Mouse (Mus musculus) midbrain, postnatal 0 days (tissue): ENCODE data around the gene Pde10a. TPM values are rescaled to one million over a fixed set of nuclear protein-coding genes. Genes with fewer than 3 reads are reported as not detected.

Experiments
- ATAC-seq: fragments of 200-750 bp; cut with Nextera tagmentation; 2 replicates; pipeline ENCODE4 v1.8.0; 2017; ENCODE audit warnings: moderate number of reproducible peaks, mild to moderate bottlenecking, moderate TSS enrichment, moderate library complexity; ENCODE audit not compliant: low FRiP score
- DNase-seq: peaks from one replicate; pipeline ENCODE4 v3.0.0-alpha.2; 2015; ENCODE audit warnings: low spot score
- H3K27ac ChIP-seq: fragments of 300-500 bp; sonication (generic); 2 replicates; pipeline ENCODE4 v1.5.1; 2014; ENCODE audit warnings: low read depth, mild to moderate bottlenecking, low read length, mixed read lengths
- H3K27me3 ChIP-seq: fragments of 300-500 bp; sonication (generic); 2 replicates; pipeline ENCODE4 v1.6.1; 2014; ENCODE audit warnings: low read length, control low read depth, mixed read lengths; ENCODE audit not compliant: insufficient read depth
- H3K36me3 ChIP-seq: fragments of 300-500 bp; sonication (generic); 2 replicates; pipeline ENCODE4 v1.6.1; 2014; ENCODE audit warnings: low read length, control low read depth, mixed read lengths; ENCODE audit not compliant: insufficient read depth
- H3K4me1 ChIP-seq: fragments of 300-500 bp; sonication (generic); 2 replicates; pipeline ENCODE4 v1.6.1; 2014; ENCODE audit warnings: mild to moderate bottlenecking, control low read depth, antibody characterized with exemption, low read length, mixed read lengths; ENCODE audit not compliant: insufficient read depth
- H3K4me2 ChIP-seq: fragments of 300-500 bp; sonication (generic); 2 replicates; pipeline ENCODE4 v1.6.1; 2014; ENCODE audit warnings: low read depth, mild to moderate bottlenecking, low read length, mixed read lengths; ENCODE audit not compliant: poor library complexity, severe bottlenecking
- H3K4me3 ChIP-seq: fragments of 300-500 bp; sonication (generic); 2 replicates; pipeline ENCODE4 v1.5.1; 2014; ENCODE audit warnings: low read depth, mild to moderate bottlenecking, low read length, moderate library complexity
- H3K9ac ChIP-seq: fragments of 300-500 bp; sonication (generic); replicated peaks from 2 replicates; pipeline ENCODE4 v1.6.1; 2014; ENCODE audit warnings: mild to moderate bottlenecking, low read length, moderate library complexity, mixed read lengths; ENCODE audit not compliant: poor library complexity, severe bottlenecking
- H3K9me3 ChIP-seq: fragments of 300-500 bp; sonication (generic); 2 replicates; pipeline ENCODE4 v1.6.1; 2016; ENCODE audit warnings: low read length, control low read depth
- CTCF ChIP-seq: IDR thresholded peaks from 2 replicates; pipeline ENCODE4 v1.5.1; 2016; ENCODE audit warnings: antibody characterized with exemption, mild to moderate bottlenecking
- WGBS: fragments of 180-500 bp; shearing (Covaris S2); extraction: QIAGEN DNeasy Blood & Tissue Kit; methylation state at CpG from one replicate; pipeline ENCODE4 v1.1.7; 2014; 5-methylcytosine and 5-hydroxymethylcytosine counted together
- polyA plus RNA-seq: library from polyadenylated mRNA; unstranded; fragments of >200 nt; fragmentation: Nextera tagmentation; extraction: Ambion mirVana; gene quantifications from 2 replicates; pipeline ENCODE4 v1.2.1, GENCODE M21; 2015
- total RNA-seq: library from RNA; depleted of rRNA; stranded (reverse); fragments of >200 nt; gene quantifications from 2 replicates; pipeline ENCODE4 v1.2.3, GENCODE M21; 2014

Pde10a gene
- total and polyA plus RNA-seq, 2 experiments from 2014 or later = 8.6 to 40.3 TPM

- no peaks in the 10 kb centered on the region for H3K36me3 ChIP-seq
- no peak for TF ChIP-seq CTCF
- H3K4me1 ChIP-seq = no peaks in the 10 kb centered on the region
- DNase-seq = no peak
- H3K9ac ChIP-seq = no peak overlapping the region
- 53% methylated on average over 5 of the region's 5 CpGs for WGBS
- no peak overlapping the region for H3K4me2 ChIP-seq
- H3K27ac ChIP-seq = no peak overlapping the region
- no peaks in the 10 kb centered on the region for H3K9me3 ChIP-seq
- H3K4me3 ChIP-seq = no peak overlapping the region
- ATAC-seq = no peak
- H3K27me3 ChIP-seq = no peaks in the 10 kb centered on the region
Measured at GRCm38 (mm10) chr17:8666912-8667311, 141.7 kb downstream of the Pde10a start.

GRCm38 (mm10) chr17:8674651-8675050 lies 149.5 kb downstream of the Pde10a start:
- no peaks in the 10 kb centered on the region for H3K4me1 ChIP-seq
- H3K27me3 ChIP-seq = no peaks in the 10 kb centered on the region
- no peaks in the 10 kb centered on the region for H3K9me3 ChIP-seq
- no peak overlapping the region for H3K4me3 ChIP-seq
- no peak overlapping the region for H3K27ac ChIP-seq
- no peak for ATAC-seq
- no peak overlapping the region for H3K4me2 ChIP-seq
- 70% methylated on average over 2 of the region's 2 CpGs for WGBS
- no peaks in the 10 kb centered on the region for H3K36me3 ChIP-seq
- H3K9ac ChIP-seq = no peak overlapping the region
- DNase-seq = no peak
- no peak for TF ChIP-seq CTCF

DNA sequence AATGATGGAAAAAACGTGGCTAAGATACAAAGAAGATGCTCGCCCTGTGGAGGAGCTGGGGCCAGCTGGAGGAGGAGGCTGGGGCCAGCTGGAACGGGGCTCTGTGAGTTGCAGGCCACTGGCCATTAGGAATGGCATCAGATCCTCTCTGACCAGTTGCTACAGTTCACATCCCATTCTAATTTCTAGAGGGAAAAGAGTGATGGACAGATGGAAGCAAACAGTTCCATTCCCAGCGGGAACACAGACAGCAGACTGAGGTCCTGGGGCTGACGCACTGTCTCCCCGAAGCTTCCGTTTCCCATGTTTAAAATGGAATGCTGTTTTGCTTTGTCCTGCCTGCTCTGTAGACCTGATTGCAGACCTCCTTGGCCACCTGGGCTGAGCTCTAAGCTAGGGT lies 161.2 kb downstream of the Pde10a start:
- H3K9ac ChIP-seq = no peak overlapping the region
- H3K36me3 ChIP-seq = no peaks in the 10 kb centered on the region
- H3K27ac ChIP-seq = no peak overlapping the region
- no peaks in the 10 kb centered on the region for H3K9me3 ChIP-seq
- H3K4me3 ChIP-seq = no peak overlapping the region
- ATAC-seq = no peak
- no peak overlapping the region for H3K4me2 ChIP-seq
- no peaks in the 10 kb centered on the region for H3K27me3 ChIP-seq
- no peak for DNase-seq
- no peak for TF ChIP-seq CTCF
- H3K4me1 ChIP-seq = no peaks in the 10 kb centered on the region
- 76% methylated on average over 7 of the region's 7 CpGs for WGBS

DNA sequence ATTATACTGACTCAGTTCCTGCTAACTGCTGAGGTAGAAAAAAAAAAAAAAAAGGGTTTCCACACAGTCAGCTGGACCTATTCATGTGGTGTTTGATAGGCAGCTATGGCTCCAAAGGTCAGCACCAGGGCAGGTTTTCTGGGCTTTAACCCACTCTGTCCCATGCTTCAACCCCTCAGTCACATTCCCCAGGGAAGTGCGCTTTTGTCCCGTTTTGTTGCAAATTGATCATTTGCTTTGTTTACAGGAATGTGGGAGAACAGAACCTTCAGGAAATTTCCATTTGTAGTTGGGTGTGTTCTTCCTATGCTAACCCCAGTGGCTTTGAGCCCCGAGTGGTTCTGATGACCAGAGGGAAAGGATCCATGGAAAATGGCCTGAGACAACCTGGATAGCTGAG lies 162.9 kb downstream of the Pde10a start:
- H3K4me1 ChIP-seq = no peaks in the 10 kb centered on the region
- no peak overlapping the region for H3K9ac ChIP-seq
- 68% methylated on average over 3 of the region's 3 CpGs for WGBS
- H3K27me3 ChIP-seq = no peaks in the 10 kb centered on the region
- no peak for DNase-seq
- no peaks in the 10 kb centered on the region for H3K9me3 ChIP-seq
- no peak for ATAC-seq
- H3K27ac ChIP-seq = no peak overlapping the region
- no peaks in the 10 kb centered on the region for H3K36me3 ChIP-seq
- TF ChIP-seq CTCF = no peak
- H3K4me3 ChIP-seq = no peak overlapping the region
- no peak overlapping the region for H3K4me2 ChIP-seq

- DNase-seq (no peak), ATAC-seq (no peak)
- H3K27ac ChIP-seq = no peak overlapping the region
- H3K9ac ChIP-seq = no peak overlapping the region
- no peaks in the 10 kb centered on the region for H3K27me3 ChIP-seq
- no peak overlapping the region for H3K4me3 ChIP-seq
- H3K4me1 ChIP-seq = no peaks in the 10 kb centered on the region
- 82% methylated on average over 1 of the region's 1 CpGs for WGBS
- no peaks in the 10 kb centered on the region for H3K36me3 ChIP-seq
- no peak overlapping the region for H3K4me2 ChIP-seq
- H3K9me3 ChIP-seq = no peaks in the 10 kb centered on the region
- TF ChIP-seq CTCF = no peak
Measured at GRCm38 (mm10) chr17:8698265-8698664, 173.1 kb downstream of the Pde10a start.

GRCm38 (mm10) chr17:8698793-8699192 lies 173.6 kb downstream of the Pde10a start:
- H3K4me1 ChIP-seq = no peaks in the 10 kb centered on the region
- no peaks in the 10 kb centered on the region for H3K9me3 ChIP-seq
- 78% methylated on average over 3 of the region's 3 CpGs for WGBS
- no peaks in the 10 kb centered on the region for H3K36me3 ChIP-seq
- H3K27ac ChIP-seq = no peak overlapping the region
- ATAC-seq (no peak), DNase-seq (no peak)
- H3K4me3 ChIP-seq = no peak overlapping the region
- H3K4me2 ChIP-seq = no peak overlapping the region
- no peaks in the 10 kb centered on the region for H3K27me3 ChIP-seq
- no peak overlapping the region for H3K9ac ChIP-seq
- no peak for TF ChIP-seq CTCF

GRCm38 (mm10) chr17:8701096-8701495 lies 175.9 kb downstream of the Pde10a start:
- Histone ChIP-seq H3K4me2 (no peak overlapping the region), H3K4me1 (no peaks in the 10 kb centered on the region), H3K36me3 (no peaks in the 10 kb centered on the region), H3K4me3 (no peak overlapping the region), H3K9me3 (no peaks in the 10 kb centered on the region), H3K27me3 (no peaks in the 10 kb centered on the region), H3K9ac (no peak overlapping the region), H3K27ac (no peak overlapping the region)
- ATAC-seq (no peak), DNase-seq (no peak)
- no peak for TF ChIP-seq CTCF
- 49% methylated on average over 7 of the region's 7 CpGs for WGBS
